Mouse (Mus musculus): ENCODE measurements around the gene Dr1. TPM values are rescaled to one million over a fixed set of nuclear protein-coding genes. Genes with fewer than 3 reads are reported as not detected.
"Not testable (repeated sequence)": the region's sequence is repeated elsewhere in the genome, so short reads cannot be mapped to it uniquely, and the experiment has no call there.

Dr1 gene
- total RNA-seq (2021), result 10 to 100 TPM; 19.3 to 21.5 TPM
- long read RNA-seq, experiment 1, transcript Dr1-201 (3 exons, 3,085 nt), result major isoform, 12 of 14 reads
- long read RNA-seq, experiment 1, partial matches to known transcripts, result 0 of 14 reads
- long read RNA-seq, experiment 1, other reads (novel, unspliced or antisense), result 2 of 14 reads
- long read RNA-seq, experiment 2, partial matches to known transcripts, result 0 of 1 reads
- long read RNA-seq, experiment 2, other reads (novel, unspliced or antisense), result 0 of 1 reads

- peak; percentile 90 to 93 for DNase-seq
These were observed at the start of gene Dr1 for GRCm38 (mm10) chr5:108268127-108269062. Gene Dr1 (plus strand): TSS chr5:108268897.

GRCm38 (mm10) chr5:108224077-108224476, 44.6 kb upstream of the Dr1 start:
- no peak for DNase-seq

GRCm38 (mm10) chr5:108226159-108226558, 42.5 kb upstream of the Dr1 start:
- no peak for DNase-seq

GRCm38 (mm10) chr5:108246314-108246765, 22.4 kb upstream of the Dr1 start:
- DNase-seq, result no peak

- no peak for DNase-seq
These were observed 18.7 kb upstream of the Dr1 start for GRCm38 (mm10) chr5:108250033-108250432.

- no peak for DNase-seq
These were observed 13.4 kb upstream of the Dr1 start for GRCm38 (mm10) chr5:108255259-108255658.

- DNase-seq, result peak in 1 of 2 experiments; percentile 12
These were observed 6.0 kb upstream of the Dr1 start for GRCm38 (mm10) chr5:108262722-108263121.

- DNase-seq, result not testable (repeated sequence)
These were observed 4.9 kb upstream of the Dr1 start for GRCm38 (mm10) chr5:108263785-108264184.

GRCm38 (mm10) chr5:108266990-108267389, 1.7 kb upstream of the Dr1 start:
- DNase-seq, result no peak

- no peak for DNase-seq
These were observed 540 bp downstream of the Dr1 start for GRCm38 (mm10) chr5:108269063-108269810.

- DNase-seq, result no peak
These were observed 1.1 kb downstream of the Dr1 start for GRCm38 (mm10) chr5:108269811-108270151.

GRCm38 (mm10) chr5:108270415-108270814, 1.7 kb downstream of the Dr1 start:
- DNase-seq, result peak in 1 of 2 experiments; percentile 18

GRCm38 (mm10) chr5:108271345-108271744, 2.6 kb downstream of the Dr1 start:
- DNase-seq, result not testable (repeated sequence)

GRCm38 (mm10) chr5:108286957-108287356, 18.3 kb downstream of the Dr1 start:
- no peak for DNase-seq

- no peak for DNase-seq
These were observed 32.9 kb downstream of the Dr1 start for GRCm38 (mm10) chr5:108301567-108301966.

- DNase-seq, result peak; percentile 95
These were observed 43.7 kb downstream of the Dr1 start, which contains the start of gene Pigg for GRCm38 (mm10) chr5:108312224-108313064. Gene Pigg (plus strand): TSS chr5:108312609.

- DNase-seq, result no peak
These were observed 44.6 kb downstream of the Dr1 start for GRCm38 (mm10) chr5:108313065-108313860.

Data from heart, adult 18-20 months (tissue).